Mouse (Mus musculus) right cerebral cortex, postnatal 25 days (tissue): ENCODE measurements around the gene Maip1.

Source experiments
- DNase-seq: peaks from one replicate; pipeline ENCODE4 v3.0.0; 2022

Gene Maip1

GRCm38 (mm10) chr1:57406187-57407151 is at the start of gene Maip1, which contains the start of gene Tyw5:
TSS of gene Maip1 (plus strand) at chr1:57406328.
TSS of gene Tyw5 (minus strand) at chr1:57407101.
- peak; percentile 86 for DNase-seq

- no peak for DNase-seq
Measured at GRCm38 (mm10) chr1:57358546-57358945, 47.6 kb upstream of the Maip1 start.

GRCm38 (mm10) chr1:57367446-57367845 is 38.7 kb upstream of the Maip1 start:
- no peak for DNase-seq

- DNase-seq, result no peak
Measured at GRCm38 (mm10) chr1:57369111-57369510, 37.0 kb upstream of the Maip1 start.

- no peak for DNase-seq
Measured at GRCm38 (mm10) chr1:57370451-57370850, 35.7 kb upstream of the Maip1 start.

GRCm38 (mm10) chr1:57375276-57375675 is 30.9 kb upstream of the Maip1 start:
- no peak for DNase-seq

GRCm38 (mm10) chr1:57376806-57377205 is 29.3 kb upstream of the Maip1 start:
- DNase-seq, result no peak

GRCm38 (mm10) chr1:57377376-57378341 is 28.5 kb upstream of the Maip1 start, which contains the start of gene 1700066M21Rik:
TSS of gene 1700066M21Rik (plus strand) at chr1:57377620.
- DNase-seq, result peak; percentile 98

- no peak for DNase-seq
Measured at GRCm38 (mm10) chr1:57386519-57386918, 19.6 kb upstream of the Maip1 start.

- peak; percentile 33 for DNase-seq
Measured at GRCm38 (mm10) chr1:57387876-57388275, 18.3 kb upstream of the Maip1 start.

- DNase-seq, result no peak
Measured at GRCm38 (mm10) chr1:57388402-57389155, 17.5 kb upstream of the Maip1 start.

- DNase-seq, result no peak
Measured at GRCm38 (mm10) chr1:57390993-57391790, 14.9 kb upstream of the Maip1 start.

- DNase-seq, result no peak
Measured at GRCm38 (mm10) chr1:57392417-57392816, 13.7 kb upstream of the Maip1 start.

GRCm38 (mm10) chr1:57394051-57394450 is 12.1 kb upstream of the Maip1 start:
- peak; percentile 18 for DNase-seq

- no peak for DNase-seq
Measured at GRCm38 (mm10) chr1:57400321-57400720, 5.8 kb upstream of the Maip1 start.

GRCm38 (mm10) chr1:57400877-57401276 is 5.3 kb upstream of the Maip1 start:
- DNase-seq, result no peak

- DNase-seq, result no peak
Measured at GRCm38 (mm10) chr1:57402116-57402515, 4.0 kb upstream of the Maip1 start.

GRCm38 (mm10) chr1:57408994-57409393 is 2.9 kb downstream of the Maip1 start:
- DNase-seq, result no peak

GRCm38 (mm10) chr1:57413397-57413796 is 7.3 kb downstream of the Maip1 start:
- no peak for DNase-seq

GRCm38 (mm10) chr1:57423696-57424095 is 17.6 kb downstream of the Maip1 start:
- no peak for DNase-seq
